Mouse (Mus musculus) neural tube, embryonic 12.5 days (tissue): ENCODE results near the gene Tmem123. TPM values are rescaled to one million over a fixed set of nuclear protein-coding genes. Genes with fewer than 3 reads are reported as not detected.

Source experiments
- ATAC-seq: fragments of 200-750 bp; cut with Nextera tagmentation; 2 replicates; pipeline ENCODE4 v1.8.0; 2017; ENCODE audit warnings: low read depth, mild to moderate bottlenecking, moderate TSS enrichment, moderate library complexity; ENCODE audit not compliant: low FRiP score
- H3K27ac ChIP-seq: fragments of 300-500 bp; sonication (generic); 2 replicates; pipeline ENCODE4 v1.5.1; 2016
- H3K27me3 ChIP-seq: fragments of 300-500 bp; sonication (generic); replicated peaks from 2 replicates; pipeline ENCODE4 v1.6.1; 2016; ENCODE audit warnings: mild to moderate bottlenecking
- H3K36me3 ChIP-seq: fragments of 300-500 bp; sonication (generic); 2 replicates; pipeline ENCODE4 v1.6.1; 2016; ENCODE audit warnings: mild to moderate bottlenecking
- H3K4me1 ChIP-seq: fragments of 300-500 bp; sonication (generic); 2 replicates; pipeline ENCODE4 v1.6.1; 2016
- H3K4me2 ChIP-seq: fragments of 300-500 bp; sonication (generic); replicated peaks from 2 replicates; pipeline ENCODE4 v1.6.1; 2016; ENCODE audit warnings: mild to moderate bottlenecking
- H3K4me3 ChIP-seq: fragments of 300-500 bp; sonication (generic); 2 replicates; pipeline ENCODE4 v1.5.1; 2016
- H3K9ac ChIP-seq: fragments of 300-500 bp; sonication (generic); 2 replicates; pipeline ENCODE4 v1.6.1; 2016; ENCODE audit warnings: mild to moderate bottlenecking
- H3K9me3 ChIP-seq: fragments of 300-500 bp; sonication (generic); 2 replicates; pipeline ENCODE4 v1.6.1; 2016; ENCODE audit warnings: mild to moderate bottlenecking
- WGBS: fragments of 180-500 bp; shearing (Covaris S2); methylation state at CpG from one replicate; pipeline ENCODE4 v1.1.7; 2016; 5-methylcytosine and 5-hydroxymethylcytosine counted together
- polyA plus RNA-seq: library from polyadenylated mRNA; unstranded; fragments of >200 nt; fragmentation: Nextera tagmentation; extraction: Ambion mirVana; gene quantifications from 2 replicates; pipeline ENCODE4 v1.2.1, GENCODE M21; 2016

Tmem123 gene
- polyA plus RNA-seq, 1 experiment from 2014 or later: 70.4 TPM

- ATAC-seq: peak; percentile 56
- peak overlapping the region; percentile 78 for H3K4me3 ChIP-seq
- peaks cover 6% of the 10 kb centered on the region for H3K27me3 ChIP-seq
- under 1% methylated on average over 14 of the region's 14 CpGs for WGBS
- peaks cover 15% of the 10 kb centered on the region for H3K4me1 ChIP-seq
- peak overlapping the region; percentile 80 for H3K4me2 ChIP-seq
- H3K9me3 ChIP-seq: no peaks in the 10 kb centered on the region
- H3K27ac ChIP-seq: peak overlapping the region; percentile 10; the same call in 1 of the 2 replicates
- no peaks in the 10 kb centered on the region for H3K36me3 ChIP-seq
- H3K9ac ChIP-seq: peak overlapping the region; percentile 76
These were observed 626 bp downstream of the Tmem123 start for GRCm38 (mm10) chr9:7764463-7764871.

DNA sequence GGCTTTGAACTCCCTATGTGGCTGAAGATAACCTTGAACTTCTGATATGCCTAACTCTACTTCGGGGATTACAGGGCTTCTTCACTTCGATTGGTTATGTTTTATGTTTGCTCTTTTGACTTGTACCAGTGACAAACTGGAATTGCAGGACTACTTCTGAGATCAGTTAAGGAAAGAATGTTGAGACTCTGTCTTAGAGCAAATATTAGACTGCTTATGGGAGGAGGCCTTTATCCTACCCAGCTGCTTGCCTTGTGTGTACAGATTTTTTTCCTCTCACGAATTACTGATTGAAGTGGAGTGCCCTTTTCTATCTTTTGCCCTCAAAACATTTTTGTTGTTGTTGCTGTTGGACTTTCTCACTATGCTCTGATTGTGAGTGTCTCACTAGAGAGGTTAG, 1.4 kb downstream of the Tmem123 start:
- peaks cover 15% of the 10 kb centered on the region for H3K4me1 ChIP-seq
- H3K27me3 ChIP-seq: peaks cover 6% of the 10 kb centered on the region
- H3K27ac ChIP-seq: no peak overlapping the region
- no peak for ATAC-seq
- H3K4me2 ChIP-seq: peak overlapping the region; percentile 80
- no peaks in the 10 kb centered on the region for H3K36me3 ChIP-seq
- 0 out of 2 replicates have a peak overlapping the region, but pooled peaks have one; percentile 76 for H3K9ac ChIP-seq
- H3K4me3 ChIP-seq: peak overlapping the region; percentile 78; the same call in 1 of the 2 replicates
- no peaks in the 10 kb centered on the region for H3K9me3 ChIP-seq
- 75% methylated on average over 3 of the region's 3 CpGs for WGBS

DNA sequence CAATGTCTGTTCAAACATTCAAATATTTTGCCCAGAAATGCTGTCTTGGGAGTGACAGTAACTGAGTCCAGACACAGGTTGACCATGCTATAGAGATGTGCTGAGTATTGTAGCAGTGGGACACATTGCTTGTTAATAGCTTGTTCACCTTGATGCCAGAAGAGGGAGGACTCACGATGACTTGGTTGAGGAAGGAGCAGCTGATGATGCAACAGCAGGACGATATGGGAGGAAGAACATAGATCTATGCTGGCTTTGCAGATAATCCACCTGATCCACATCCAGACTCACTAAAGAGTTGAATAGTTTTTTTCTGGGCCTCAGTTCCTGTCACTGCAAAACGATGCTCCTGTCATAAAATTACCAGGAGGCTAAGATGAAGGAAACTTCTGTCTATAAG, 2.7 kb downstream of the Tmem123 start:
- no peak overlapping the region for H3K4me3 ChIP-seq
- no peaks in the 10 kb centered on the region for H3K9me3 ChIP-seq
- H3K27me3 ChIP-seq: peaks cover 6% of the 10 kb centered on the region
- WGBS: 80% methylated on average over 3 of the region's 3 CpGs
- H3K4me2 ChIP-seq: no peak overlapping the region
- no peak for ATAC-seq
- no peak overlapping the region for H3K27ac ChIP-seq
- H3K4me1 ChIP-seq: peaks cover 15% of the 10 kb centered on the region
- no peak overlapping the region for H3K9ac ChIP-seq
- no peaks in the 10 kb centered on the region for H3K36me3 ChIP-seq

- peaks cover 15% of the 10 kb centered on the region for H3K4me1 ChIP-seq
- no peak overlapping the region for H3K4me2 ChIP-seq
- H3K27ac ChIP-seq: no peak overlapping the region
- peaks cover 1% of the 10 kb centered on the region; the same call in 1 of the 2 replicates for H3K36me3 ChIP-seq
- no peak overlapping the region for H3K9ac ChIP-seq
- ATAC-seq: no peak
- WGBS: 30% methylated on average over 2 of the region's 2 CpGs
- no peaks in the 10 kb centered on the region for H3K9me3 ChIP-seq
- H3K27me3 ChIP-seq: no peaks in the 10 kb centered on the region
- no peak overlapping the region for H3K4me3 ChIP-seq
These were observed 3.7 kb downstream of the Tmem123 start for GRCm38 (mm10) chr9:7767526-7767925.

- no peak overlapping the region for H3K4me3 ChIP-seq
- no peak for ATAC-seq
- peaks cover 12% of the 10 kb centered on the region for H3K36me3 ChIP-seq
- no peaks in the 10 kb centered on the region for H3K9me3 ChIP-seq
- no peak overlapping the region for H3K27ac ChIP-seq
- H3K4me1 ChIP-seq: peaks cover 15% of the 10 kb centered on the region
- 73% methylated on average over 4 of the region's 4 CpGs for WGBS
- no peaks in the 10 kb centered on the region for H3K27me3 ChIP-seq
- H3K9ac ChIP-seq: no peak overlapping the region
- no peak overlapping the region for H3K4me2 ChIP-seq
These were observed 5.2 kb downstream of the Tmem123 start for GRCm38 (mm10) chr9:7769081-7769480.

- Histone ChIP-seq H3K4me2 (no peak overlapping the region), H3K4me1 (peaks cover 15% of the 10 kb centered on the region), H3K9me3 (no peaks in the 10 kb centered on the region), H3K36me3 (peaks cover 12% of the 10 kb centered on the region), H3K4me3 (no peak overlapping the region), H3K27me3 (no peaks in the 10 kb centered on the region), H3K9ac (no peak overlapping the region), H3K27ac (no peak overlapping the region)
- WGBS: 83% methylated on average over 5 of the region's 5 CpGs
- ATAC-seq: no peak
These were observed 5.7 kb downstream of the Tmem123 start for GRCm38 (mm10) chr9:7769491-7769890.

GRCm38 (mm10) chr9:7772361-7772760, 8.5 kb downstream of the Tmem123 start:
- H3K4me1 ChIP-seq: peaks cover 6% of the 10 kb centered on the region
- H3K36me3 ChIP-seq: peaks cover 12% of the 10 kb centered on the region
- no peak overlapping the region for H3K4me2 ChIP-seq
- ATAC-seq: no peak
- H3K27ac ChIP-seq: no peak overlapping the region
- no peak overlapping the region for H3K4me3 ChIP-seq
- 94% methylated on average over 2 of the region's 2 CpGs for WGBS
- no peak overlapping the region for H3K9ac ChIP-seq
- no peaks in the 10 kb centered on the region for H3K27me3 ChIP-seq
- H3K9me3 ChIP-seq: no peaks in the 10 kb centered on the region

- Histone ChIP-seq H3K9ac (no peak overlapping the region), H3K27me3 (no peaks in the 10 kb centered on the region), H3K36me3 (peaks cover 12% of the 10 kb centered on the region), H3K9me3 (no peaks in the 10 kb centered on the region), H3K27ac (no peak overlapping the region), H3K4me1 (peaks cover under 1% of the 10 kb centered on the region; the same call in 1 of the 2 replicates), H3K4me3 (no peak overlapping the region), H3K4me2 (no peak overlapping the region)
- 74% methylated on average over 4 of the region's 4 CpGs for WGBS
- ATAC-seq: no peak
These were observed 9.1 kb downstream of the Tmem123 start for GRCm38 (mm10) chr9:7772773-7773454.

- no peak overlapping the region for H3K27ac ChIP-seq
- ATAC-seq: no peak
- no peak overlapping the region for H3K9ac ChIP-seq
- H3K9me3 ChIP-seq: no peaks in the 10 kb centered on the region
- H3K4me1 ChIP-seq: no peaks in the 10 kb centered on the region
- H3K4me2 ChIP-seq: no peak overlapping the region
- WGBS: 94% methylated on average over 5 of the region's 5 CpGs
- H3K4me3 ChIP-seq: no peak overlapping the region
- no peaks in the 10 kb centered on the region for H3K27me3 ChIP-seq
- H3K36me3 ChIP-seq: peaks cover 12% of the 10 kb centered on the region
These were observed 9.8 kb downstream of the Tmem123 start for GRCm38 (mm10) chr9:7773686-7774085.

- Histone ChIP-seq H3K27ac (no peak overlapping the region), H3K9ac (no peak overlapping the region), H3K27me3 (no peaks in the 10 kb centered on the region), H3K36me3 (peaks cover 15% of the 10 kb centered on the region), H3K4me2 (no peak overlapping the region), H3K4me3 (no peak overlapping the region), H3K9me3 (no peaks in the 10 kb centered on the region), H3K4me1 (no peaks in the 10 kb centered on the region)
- ATAC-seq: no peak
- WGBS: 92% methylated on average over 10 of the region's 10 CpGs
These were observed 10.7 kb downstream of the Tmem123 start for GRCm38 (mm10) chr9:7774538-7774937.

- no peaks in the 10 kb centered on the region for H3K27me3 ChIP-seq
- H3K9ac ChIP-seq: no peak overlapping the region
- 92% methylated on average over 2 of the region's 2 CpGs for WGBS
- no peaks in the 10 kb centered on the region for H3K9me3 ChIP-seq
- H3K4me2 ChIP-seq: no peak overlapping the region
- no peak overlapping the region for H3K4me3 ChIP-seq
- no peak overlapping the region for H3K27ac ChIP-seq
- no peaks in the 10 kb centered on the region for H3K4me1 ChIP-seq
- no peak for ATAC-seq
- peaks cover 15% of the 10 kb centered on the region for H3K36me3 ChIP-seq
These were observed 11.2 kb downstream of the Tmem123 start for GRCm38 (mm10) chr9:7775011-7775410.

DNA sequence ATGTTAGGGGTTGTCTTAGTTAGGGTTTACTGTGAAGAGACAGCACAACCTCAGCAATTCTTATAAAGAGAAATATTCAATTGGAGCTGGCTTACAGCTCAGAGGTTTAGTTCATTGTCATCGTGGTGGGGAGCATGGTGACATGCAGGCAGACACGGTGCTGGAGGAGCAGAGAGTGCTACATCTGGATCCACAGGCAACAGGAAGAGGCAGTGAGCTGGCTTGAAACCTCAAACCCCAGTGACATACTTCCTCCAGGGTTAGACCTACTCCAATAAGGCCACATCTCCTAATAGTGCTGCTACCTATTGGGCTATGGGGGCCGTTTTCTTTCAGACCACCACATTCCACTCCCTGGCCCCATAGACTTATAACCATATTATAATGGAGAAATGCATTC, 12.1 kb downstream of the Tmem123 start:
- H3K9me3 ChIP-seq: no peaks in the 10 kb centered on the region
- 86% methylated on average over 3 of the region's 3 CpGs for WGBS
- H3K4me1 ChIP-seq: no peaks in the 10 kb centered on the region
- no peak for ATAC-seq
- H3K4me3 ChIP-seq: no peak overlapping the region
- H3K36me3 ChIP-seq: peaks cover 15% of the 10 kb centered on the region
- H3K4me2 ChIP-seq: no peak overlapping the region
- no peaks in the 10 kb centered on the region for H3K27me3 ChIP-seq
- no peak overlapping the region for H3K27ac ChIP-seq
- no peak overlapping the region for H3K9ac ChIP-seq

- H3K4me3 ChIP-seq: no peak overlapping the region
- H3K4me1 ChIP-seq: no peaks in the 10 kb centered on the region
- H3K9me3 ChIP-seq: no peaks in the 10 kb centered on the region
- no peak overlapping the region for H3K27ac ChIP-seq
- H3K27me3 ChIP-seq: no peaks in the 10 kb centered on the region
- H3K4me2 ChIP-seq: no peak overlapping the region
- 97% methylated on average over 1 of the region's 1 CpGs for WGBS
- H3K9ac ChIP-seq: no peak overlapping the region
- ATAC-seq: no peak
- peaks cover 15% of the 10 kb centered on the region for H3K36me3 ChIP-seq
These were observed 13.1 kb downstream of the Tmem123 start for GRCm38 (mm10) chr9:7776940-7777339.
